Mouse (Mus musculus): ENCODE results near the gene Cul5. TPM values are rescaled to one million over a fixed set of nuclear protein-coding genes. Genes with fewer than 3 reads are reported as not detected.

Cul5 gene
- 34.6 TPM for total RNA-seq (2023)

GRCm38 (mm10) chr9:53669680-53670219, at the start of gene Cul5:
TSS of gene Cul5 (minus strand) at chr9:53670014.

GRCm38 (mm10) chr9:53705992-53706696, 36.3 kb upstream of the Cul5 start, which contains the start of gene Rab39:
TSS of gene Rab39 (minus strand) at chr9:53706232.

GRCm38 (mm10) chr9:53609968-53610781, 59.6 kb downstream of the Cul5 start, which contains the start of gene Acat1:
TSS of gene Acat1 (minus strand) at chr9:53610382.

Other genes starting within 250 kb of the Cul5 start
- 52.6 TPM for gene Atm, start 133.3 kb downstream of the Cul5 start, total RNA-seq (2023)
- 22.2 TPM for gene Npat, start 133.0 kb downstream of the Cul5 start, total RNA-seq (2023)
- gene Acat1, start 59.6 kb downstream of the Cul5 start, total RNA-seq (2023): 23.8 TPM
- gene Rab39, start 36.2 kb upstream of the Cul5 start, total RNA-seq (2023): 0.18 TPM
- 10.2 TPM for gene Slc35f2, start 101.5 kb upstream of the Cul5 start, total RNA-seq (2023)
- not detected for gene Sln, start 180.2 kb upstream of the Cul5 start, total RNA-seq (2023)